Comparison of ENCODE assay signal across 8 mouse cellular contexts in genomic region chr4:140814241-140815225, GRCm38 (mm10). TPM values are rescaled to one million over a fixed set of nuclear protein-coding genes. Genes with fewer than 3 reads are reported as not detected.
DNase-seq lines count a peak whose midpoint lies in the region; ATAC-seq and TF ChIP-seq lines count a peak whose summit lies in the region.

No protein-coding gene starts in this region.

- 26% methylated on average over 36 of the region's 36 CpGs for WGBS in embryonic facial prominence, embryonic 14.5 days

- H3K36me3 ChIP-seq in embryonic facial prominence, embryonic 14.5 days (ENCODE audit: control insufficient read depth, insufficient read depth, low read length) = no peaks in the 10 kb centered on the region

- peak overlapping the region; percentile 18; the same call in 1 of the 2 replicates for H3K4me3 ChIP-seq in left cerebral cortex, adult 2 months
- peak overlapping the region; percentile 37 for H3K4me3 ChIP-seq in embryonic facial prominence, embryonic 14.5 days (ENCODE audit: low read depth, low read length)

- H3K27me3 ChIP-seq in embryonic facial prominence, embryonic 14.5 days (replicated peaks; ENCODE audit: control insufficient read depth, insufficient read depth, low read length) = no peaks in the 10 kb centered on the region

- H3K4me2 ChIP-seq in embryonic facial prominence, embryonic 14.5 days (ENCODE audit: low read depth, low read length) = peak overlapping the region; percentile 68

- H3K9me3 ChIP-seq in embryonic facial prominence, embryonic 14.5 days (ENCODE audit: control insufficient read depth, low read length) = no peaks in the 10 kb centered on the region

- TF ChIP-seq CTCF in left cerebral cortex, adult 2 months (IDR thresholded peaks at IDR 0.05) = peak; percentile 47

- H3K27ac ChIP-seq in left cerebral cortex, adult 2 months = no peak overlapping the region
- H3K27ac ChIP-seq in embryonic facial prominence, embryonic 14.5 days (replicated peaks; ENCODE audit: low read depth, low read length) = 0 out of 2 replicates have a peak overlapping the region, but pooled peaks have one; percentile 18

- ATAC-seq in embryonic facial prominence, embryonic 14.5 days (ENCODE audit: low read depth) = peak; percentile 67
- ATAC-seq in megakaryocyte progenitor cell, adult 5-6 weeks (replicated peaks; ENCODE audit: poor library complexity) = peak; percentile 46

- intact Hi-C loops in left cerebral cortex, adult 2 months (cut with DNase I) = loop anchor here (5.0 kb wide), 1 partner anchor 47 kb away; no protein-coding TSS in a partner anchor
- intact Hi-C loops in left cerebral cortex, postnatal 10 days (cut with DNase I) = loop anchor here (5.0 kb wide), 1 partner anchor 143 kb away; no protein-coding TSS in a partner anchor
- intact Hi-C loops in left cerebral cortex, postnatal 36 days (cut with DNase I) = no loop called here

- peak overlapping the region; percentile 55 for H3K9ac ChIP-seq in embryonic facial prominence, embryonic 14.5 days (ENCODE audit: low read depth, low read length)

- H3K4me1 ChIP-seq in embryonic facial prominence, embryonic 14.5 days (ENCODE audit: control insufficient read depth, insufficient read depth, low read length) = peaks cover 16% of the 10 kb centered on the region; the same call in 1 of the 2 replicates

- DNase-seq in left cerebral cortex, adult 2 months (ENCODE audit: extremely low spot score in 1 of 2, low spot score in 2 of 2) = no peak
- DNase-seq in left cerebral cortex, postnatal 10 days (ENCODE audit: extremely low spot score in 1 of 2, low spot score in 2 of 2) = no peak
- peak; percentile 62 for DNase-seq in embryonic facial prominence, embryonic 14.5 days (ENCODE audit: low spot score)
- peak; percentile 40 for DNase-seq in heart, postnatal 4 days
- peak; percentile 69 to 82 for DNase-seq in kidney, postnatal 4 days
- peak; percentile 62 to 82 for DNase-seq in spleen, postnatal 4 days (ENCODE audit: low spot score in 2 of 2)
- no peak for DNase-seq in left cerebral cortex, postnatal 36 days (ENCODE audit: low spot score in 2 of 2)

RNA-seq across cellular contexts. Expression of gene Padi3, which starts 4.1 kb away (rescaled TPM):
- not detected for total RNA-seq in left cerebral cortex, adult 2 months (2021)
- not detected for total RNA-seq in left cerebral cortex, postnatal 10 days (2021)
- 0.38 and 0.47 TPM in 2 replicates for polyA plus RNA-seq in embryonic facial prominence, embryonic 14.5 days (2014; fragmentation: Nextera tagmentation; extraction: Ambion mirVana)
- total RNA-seq in heart, postnatal 4 days (2021) = under 1 TPM; 0.19 to 0.38 TPM
- total RNA-seq in megakaryocyte progenitor cell, adult 5-6 weeks (2015) = not detected in 2 replicates
- total RNA-seq in megakaryocyte progenitor cell, adult 5-6 weeks (2017) = 0.07 and 0.46 TPM in 2 replicates
- not detected for total RNA-seq in left cerebral cortex, postnatal 36 days (2021)

RNA-seq across cellular contexts. Expression of gene Padi1, which starts 31.0 kb away (rescaled TPM):
- total RNA-seq in left cerebral cortex, adult 2 months (2021) = under 1 TPM in 1 of 2 experiments, not detected in 1; 0.09 TPM
- under 1 TPM; 0.11 to 0.14 TPM for total RNA-seq in left cerebral cortex, postnatal 10 days (2021)
- polyA plus RNA-seq in embryonic facial prominence, embryonic 14.5 days (2014; fragmentation: Nextera tagmentation; extraction: Ambion mirVana) = 0.07 and 0.28 TPM in 2 replicates
- total RNA-seq in heart, postnatal 4 days (2021) = not detected
- total RNA-seq in megakaryocyte progenitor cell, adult 5-6 weeks (2015) = 0.05 TPM in 2 replicates
- total RNA-seq in megakaryocyte progenitor cell, adult 5-6 weeks (2017) = not detected in 2 replicates
- total RNA-seq in left cerebral cortex, postnatal 36 days (2021) = not detected

RNA-seq across cellular contexts. Expression of gene Padi4, which starts 40.5 kb away (rescaled TPM):
- under 1 TPM in 1 of 2 experiments, not detected in 1; 0.14 TPM for total RNA-seq in left cerebral cortex, adult 2 months (2021)
- total RNA-seq in left cerebral cortex, postnatal 10 days (2021) = not detected
- polyA plus RNA-seq in embryonic facial prominence, embryonic 14.5 days (2014; fragmentation: Nextera tagmentation; extraction: Ambion mirVana) = 0.14 and 0.38 TPM in 2 replicates
- total RNA-seq in heart, postnatal 4 days (2021) = under 1 TPM; 0.63 to 0.74 TPM
- total RNA-seq in megakaryocyte progenitor cell, adult 5-6 weeks (2015) = 4.6 and 4.9 TPM in 2 replicates
- total RNA-seq in megakaryocyte progenitor cell, adult 5-6 weeks (2017) = 6.9 and 9.3 TPM in 2 replicates
- total RNA-seq in left cerebral cortex, postnatal 36 days (2021) = not detected

Comparison
In these comparisons a context has a peak if more than half of its experiments do, and no peak if none do; other contexts are left out.
1. DNase-seq: peak in embryonic facial prominence, embryonic 14.5 days (single experiment), heart, postnatal 4 days (single experiment), kidney, postnatal 4 days (2 of 2) and spleen, postnatal 4 days (2 of 2); none in left cerebral cortex, adult 2 months (0 of 2), left cerebral cortex, postnatal 10 days (0 of 2) and left cerebral cortex, postnatal 36 days (0 of 2).